Mouse (Mus musculus): ENCODE measurements around the gene St6galnac3. TPM values are rescaled to one million over a fixed set of nuclear protein-coding genes. Genes with fewer than 3 reads are reported as not detected.

St6galnac3 gene
- total and polyA plus RNA-seq, 2 experiments from 2014 or later, result 6.9 to 11.9 TPM

DNA sequence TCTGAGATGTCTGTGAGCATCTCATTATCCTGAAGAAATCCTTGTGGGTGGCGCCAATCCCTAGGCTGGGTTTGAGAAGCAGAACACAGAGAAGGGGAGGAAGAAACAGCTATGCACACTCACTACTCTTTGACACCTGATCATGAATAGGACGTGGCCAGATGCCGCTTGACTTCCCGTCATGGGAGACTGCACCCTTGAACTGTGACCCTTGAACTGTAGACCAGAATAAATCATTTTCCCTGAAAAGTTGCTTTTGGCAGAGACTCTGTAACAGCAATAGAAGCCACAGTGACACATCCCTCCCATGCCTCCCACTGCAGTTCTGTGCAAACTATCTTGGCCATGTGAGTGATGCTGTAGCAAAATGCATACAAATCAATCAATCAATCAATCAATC lies 267.3 kb downstream of the St6galnac3 start:
- ATAC-seq (ENCODE audit: low FRiP score) (no peak), DNase-seq (ENCODE audit: low spot score) (no peak)
- Histone ChIP-seq H3K27ac (ENCODE audit: low read depth, low read length) (no peak overlapping the region), H3K36me3 (ENCODE audit: insufficient read depth, low read length) (no peaks in the 10 kb centered on the region), H3K4me2 (ENCODE audit: low read depth, low read length, poor library complexity, severe bottlenecking) (no peak overlapping the region), H3K9me3 (ENCODE audit: low read length) (no peaks in the 10 kb centered on the region), H3K9ac (replicated peaks; ENCODE audit: low read length, poor library complexity, severe bottlenecking) (no peak overlapping the region), H3K4me1 (ENCODE audit: insufficient read depth, low read length) (no peaks in the 10 kb centered on the region), H3K4me3 (ENCODE audit: low read depth, low read length) (no peak overlapping the region), H3K27me3 (ENCODE audit: insufficient read depth, low read length) (no peaks in the 10 kb centered on the region)
- 88% methylated on average over 4 of the region's 4 CpGs for WGBS
- no peak for TF ChIP-seq CTCF (IDR thresholded peaks at IDR 0.05)

DNA sequence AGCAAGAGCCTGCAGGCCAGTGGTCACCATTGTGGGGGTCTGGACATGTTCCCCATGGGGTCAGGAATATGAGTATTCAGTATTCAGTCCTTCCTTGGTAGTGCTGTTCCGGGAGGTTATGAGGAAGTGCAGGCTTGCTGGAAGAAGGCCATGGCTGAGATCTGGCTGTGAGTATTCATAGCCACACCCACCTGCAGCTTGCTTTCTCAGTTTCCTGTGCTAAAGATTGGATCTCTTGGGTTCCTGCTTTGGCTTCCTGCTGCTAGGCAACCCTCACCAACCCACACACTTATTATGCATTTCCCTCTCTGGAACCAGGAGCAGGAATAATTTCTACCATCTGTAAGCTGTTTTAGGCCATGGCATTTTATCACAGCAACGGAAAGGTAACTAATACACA lies 267.8 kb downstream of the St6galnac3 start:
- Histone ChIP-seq H3K4me2 (ENCODE audit: low read depth, low read length, poor library complexity, severe bottlenecking) (no peak overlapping the region), H3K4me3 (ENCODE audit: low read depth, low read length) (no peak overlapping the region), H3K9me3 (ENCODE audit: low read length) (no peaks in the 10 kb centered on the region), H3K4me1 (ENCODE audit: insufficient read depth, low read length) (no peaks in the 10 kb centered on the region), H3K27me3 (ENCODE audit: insufficient read depth, low read length) (no peaks in the 10 kb centered on the region), H3K27ac (ENCODE audit: low read depth, low read length) (no peak overlapping the region), H3K9ac (replicated peaks; ENCODE audit: low read length, poor library complexity, severe bottlenecking) (no peak overlapping the region), H3K36me3 (ENCODE audit: insufficient read depth, low read length) (no peaks in the 10 kb centered on the region)
- 87% methylated on average over 2 of the region's 2 CpGs for WGBS
- no peak for DNase-seq (ENCODE audit: low spot score)
- TF ChIP-seq CTCF (IDR thresholded peaks at IDR 0.05), result no peak
- no peak for ATAC-seq (ENCODE audit: low FRiP score)

DNA sequence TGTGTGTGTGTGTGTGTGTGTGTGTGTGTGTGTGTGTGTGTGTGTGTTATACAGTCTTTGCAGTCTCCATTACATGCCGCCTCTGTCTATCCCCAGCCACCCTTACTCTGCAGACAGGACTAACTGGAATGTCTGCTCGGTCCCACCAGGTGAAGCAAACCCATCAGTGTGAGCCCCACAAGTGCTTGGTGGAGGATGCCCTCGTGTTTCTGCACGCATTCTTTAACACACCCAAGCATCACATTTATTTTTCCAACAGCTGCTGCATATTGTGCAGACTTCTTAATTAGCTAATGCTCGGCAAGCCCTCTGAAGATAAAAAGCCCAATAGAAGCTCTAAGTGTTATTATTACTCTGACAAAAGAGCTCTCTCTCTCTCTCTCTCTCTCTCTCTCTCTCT lies 268.7 kb downstream of the St6galnac3 start:
- 59% methylated on average over 5 of the region's 5 CpGs for WGBS
- H3K9ac ChIP-seq (replicated peaks; ENCODE audit: low read length, poor library complexity, severe bottlenecking), result no peak overlapping the region
- H3K9me3 ChIP-seq (ENCODE audit: low read length), result no peaks in the 10 kb centered on the region
- no peak for ATAC-seq (ENCODE audit: low FRiP score)
- no peak overlapping the region for H3K4me3 ChIP-seq (ENCODE audit: low read depth, low read length)
- TF ChIP-seq CTCF (IDR thresholded peaks at IDR 0.05), result no peak
- H3K36me3 ChIP-seq (ENCODE audit: insufficient read depth, low read length), result no peaks in the 10 kb centered on the region
- H3K27ac ChIP-seq (ENCODE audit: low read depth, low read length), result no peak overlapping the region
- no peaks in the 10 kb centered on the region for H3K27me3 ChIP-seq (ENCODE audit: insufficient read depth, low read length)
- H3K4me1 ChIP-seq (ENCODE audit: insufficient read depth, low read length), result no peaks in the 10 kb centered on the region
- DNase-seq (ENCODE audit: low spot score), result peak; percentile 46
- no peak overlapping the region for H3K4me2 ChIP-seq (ENCODE audit: low read depth, low read length, poor library complexity, severe bottlenecking)

DNA sequence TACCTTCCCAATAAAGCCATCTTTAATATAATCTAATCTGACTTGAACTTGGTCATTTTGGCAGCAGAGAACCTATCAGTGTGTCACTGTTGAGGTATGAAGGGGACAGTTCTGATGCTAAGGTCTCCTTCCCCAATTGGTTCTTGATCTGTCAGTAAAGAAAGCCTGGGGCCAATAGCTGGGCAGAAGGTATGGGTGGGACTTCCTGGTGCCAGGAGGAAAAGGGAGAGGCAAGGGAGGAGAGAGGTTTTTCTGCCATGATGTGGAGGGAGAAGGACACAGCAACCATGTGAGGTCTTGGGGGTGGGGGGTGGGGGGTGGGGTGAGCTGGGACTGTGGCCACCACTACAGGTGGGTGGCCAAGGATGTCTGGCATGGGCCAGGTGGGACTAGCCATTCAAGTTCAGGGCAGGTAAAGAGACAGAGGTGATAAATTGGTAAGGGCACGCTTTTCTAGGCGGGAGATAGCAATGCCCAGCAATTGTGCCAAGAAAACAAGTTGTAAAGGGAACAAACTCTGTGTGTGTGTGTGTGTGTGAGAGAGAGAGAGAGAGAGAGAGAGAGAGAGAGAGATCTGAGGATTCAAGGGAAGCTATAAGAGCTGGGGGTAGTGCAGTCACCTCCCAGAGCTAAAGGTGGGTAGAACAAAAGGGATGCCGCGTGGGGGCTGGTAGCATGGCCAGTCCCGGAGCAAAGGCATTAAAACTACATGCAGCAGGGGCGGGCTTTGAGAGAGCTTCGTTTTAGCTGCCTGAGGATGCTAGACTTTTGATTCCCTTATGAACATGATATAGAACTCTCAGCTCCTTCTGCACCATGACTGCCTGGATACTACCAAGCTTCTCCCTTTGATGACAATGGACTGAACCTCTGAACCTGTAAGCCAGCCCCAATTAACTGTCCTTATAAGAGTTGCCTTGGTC lies 271.6 kb downstream of the St6galnac3 start:
- H3K9ac ChIP-seq (replicated peaks; ENCODE audit: low read length, poor library complexity, severe bottlenecking), result no peak overlapping the region
- H3K27me3 ChIP-seq (ENCODE audit: insufficient read depth, low read length), result no peaks in the 10 kb centered on the region
- no peak overlapping the region for H3K4me3 ChIP-seq (ENCODE audit: low read depth, low read length)
- no peak for DNase-seq (ENCODE audit: low spot score)
- H3K36me3 ChIP-seq (ENCODE audit: insufficient read depth, low read length), result no peaks in the 10 kb centered on the region
- WGBS, result 79% methylated on average over 7 of the region's 7 CpGs
- ATAC-seq (ENCODE audit: low FRiP score), result no peak
- no peaks in the 10 kb centered on the region for H3K9me3 ChIP-seq (ENCODE audit: low read length)
- TF ChIP-seq CTCF (IDR thresholded peaks at IDR 0.05), result no peak
- no peak overlapping the region for H3K4me2 ChIP-seq (ENCODE audit: low read depth, low read length, poor library complexity, severe bottlenecking)
- no peaks in the 10 kb centered on the region for H3K4me1 ChIP-seq (ENCODE audit: insufficient read depth, low read length)
- H3K27ac ChIP-seq (ENCODE audit: low read depth, low read length), result no peak overlapping the region

DNA sequence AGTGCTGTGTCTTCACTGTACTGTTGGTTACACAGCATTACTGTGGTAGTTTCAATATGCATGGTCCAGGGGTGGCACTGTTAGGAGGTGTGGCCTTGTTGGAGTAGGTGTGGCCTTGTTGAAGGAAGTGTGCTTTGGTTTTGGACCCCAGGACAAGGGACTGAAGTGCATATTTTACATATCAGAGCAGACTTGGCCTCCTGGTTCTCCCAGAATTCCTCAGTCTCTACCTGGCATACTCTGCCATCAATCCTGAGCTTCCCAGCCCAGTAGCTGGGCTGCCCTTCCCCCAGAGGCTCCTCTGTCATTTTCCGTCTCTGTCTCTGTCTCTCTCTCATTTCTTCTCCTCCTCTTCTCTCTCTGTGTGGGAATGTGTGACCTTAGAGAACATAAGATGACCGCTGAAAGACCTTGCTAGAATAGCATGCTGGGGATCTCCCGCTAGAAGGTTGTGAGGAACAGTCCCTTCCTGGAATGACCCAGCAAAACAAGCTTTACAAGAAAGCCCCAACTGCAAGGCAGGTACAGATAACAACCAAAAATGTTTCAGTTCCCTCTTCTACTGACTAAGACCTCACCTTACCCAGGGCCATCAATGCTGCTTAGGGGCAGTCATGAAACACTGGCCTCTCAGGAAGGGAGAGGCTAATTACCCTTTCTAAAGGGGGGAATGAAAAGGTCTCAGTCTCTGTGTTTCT lies 272.5 kb downstream of the St6galnac3 start:
- Histone ChIP-seq H3K4me1 (ENCODE audit: insufficient read depth, low read length) (no peaks in the 10 kb centered on the region), H3K27ac (ENCODE audit: low read depth, low read length) (no peak overlapping the region)
- WGBS, result 94% methylated on average over 3 of the region's 3 CpGs

DNA sequence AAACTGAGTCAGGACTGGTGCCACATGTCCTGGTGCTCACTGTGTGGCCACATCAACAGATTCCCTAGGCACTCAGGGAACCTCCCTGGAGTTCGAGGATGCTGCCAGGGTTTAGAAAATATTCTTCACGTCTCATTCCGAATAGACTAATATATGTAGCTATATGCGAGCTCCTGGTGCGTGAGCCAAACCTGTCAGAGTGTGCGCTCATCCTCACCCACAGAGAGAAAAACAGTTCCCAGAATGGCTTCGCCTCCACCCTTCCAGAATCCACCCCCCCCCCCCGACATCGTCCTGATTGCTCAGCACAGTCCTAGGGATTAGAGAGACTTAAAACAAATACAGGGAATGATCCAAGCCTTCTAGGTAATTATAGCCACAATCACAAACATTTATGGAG lies 283.6 kb downstream of the St6galnac3 start:
- WGBS, result 85% methylated on average over 9 of the region's 9 CpGs
- no peak overlapping the region for H3K4me3 ChIP-seq (ENCODE audit: low read depth, low read length)
- H3K9ac ChIP-seq (replicated peaks; ENCODE audit: low read length, poor library complexity, severe bottlenecking), result no peak overlapping the region
- no peaks in the 10 kb centered on the region for H3K9me3 ChIP-seq (ENCODE audit: low read length)
- peaks cover 4% of the 10 kb centered on the region; the same call in 1 of the 2 replicates for H3K4me1 ChIP-seq (ENCODE audit: insufficient read depth, low read length)
- H3K27ac ChIP-seq (ENCODE audit: low read depth, low read length), result no peak overlapping the region
- no peaks in the 10 kb centered on the region for H3K27me3 ChIP-seq (ENCODE audit: insufficient read depth, low read length)
- no peaks in the 10 kb centered on the region for H3K36me3 ChIP-seq (ENCODE audit: insufficient read depth, low read length)
- DNase-seq (ENCODE audit: low spot score), result no peak
- TF ChIP-seq CTCF (IDR thresholded peaks at IDR 0.05), result no peak
- no peak overlapping the region for H3K4me2 ChIP-seq (ENCODE audit: low read depth, low read length, poor library complexity, severe bottlenecking)
- no peak for ATAC-seq (ENCODE audit: low FRiP score)

More for the DNA sequence above, 272.5 kb downstream of the St6galnac3 start:
- Histone ChIP-seq H3K9me3 (ENCODE audit: low read length) (no peaks in the 10 kb centered on the region), H3K4me3 (ENCODE audit: low read depth, low read length) (no peak overlapping the region), H3K27me3 (ENCODE audit: insufficient read depth, low read length) (no peaks in the 10 kb centered on the region), H3K4me2 (ENCODE audit: low read depth, low read length, poor library complexity, severe bottlenecking) (no peak overlapping the region), H3K9ac (replicated peaks; ENCODE audit: low read length, poor library complexity, severe bottlenecking) (no peak overlapping the region), H3K36me3 (ENCODE audit: insufficient read depth, low read length) (no peaks in the 10 kb centered on the region)
- DNase-seq (ENCODE audit: low spot score), result no peak
- ATAC-seq (ENCODE audit: low FRiP score), result no peak
- TF ChIP-seq CTCF (IDR thresholded peaks at IDR 0.05), result no peak

Measured in midbrain, postnatal 0 days (tissue).